In genomic region chr1:106389673-106390072, GRCm38 (mm10) we compare ENCODE assay signal across 8 mouse cellular contexts.
DNase-seq lines count a peak whose midpoint lies in the region; ATAC-seq and TF ChIP-seq lines count a peak whose summit lies in the region.

No protein-coding gene starts in this region.

- no peaks in the 10 kb centered on the region for H3K27me3 ChIP-seq in Patski
- no peaks in the 10 kb centered on the region for H3K27me3 ChIP-seq in kidney, embryonic 14.5 days (ENCODE audit: control insufficient read depth, insufficient read depth, low read length)

- CTCF ChIA-PET in Patski (lab: Charles Lee), result interaction anchor here (0.7 to 6.3 kb wide), 9 partner anchors 10 to 325 kb away, joined by 3 to 38 read pairs (median 3); no protein-coding TSS in a partner anchor

- H3K4me2 ChIP-seq in kidney, embryonic 14.5 days (replicated peaks; ENCODE audit: low read depth, low read length), result no peak overlapping the region

- H3K9me3 ChIP-seq in kidney, embryonic 14.5 days (ENCODE audit: control insufficient read depth, low read length), result no peaks in the 10 kb centered on the region

- H3K9ac ChIP-seq in kidney, embryonic 14.5 days (ENCODE audit: low read depth, low read length), result no peak overlapping the region

- H3K36me3 ChIP-seq in kidney, embryonic 14.5 days (ENCODE audit: control insufficient read depth, insufficient read depth, low read length), result peaks cover 13% of the 10 kb centered on the region

- POLR2A ChIA-PET in Patski (lab: Charles Lee), result no interaction called here

- DNase-seq in layer of hippocampus, adult 11-12 months (ENCODE audit: low spot score), result peak; percentile 65
- no peak for DNase-seq in layer of hippocampus, adult 9-10 months (ENCODE audit: low spot score)
- DNase-seq in Patski (ENCODE audit: low read depth, low spot score), result no peak
- DNase-seq in cerebellum, postnatal 25 days, result peak; percentile 51 to 75
- DNase-seq in gastrocnemius, postnatal 14 days, result peak; percentile 54
- peak; percentile 67 for DNase-seq in mesoderm, embryonic 11.5 days (ENCODE audit: low read depth, low spot score)
- DNase-seq in spleen, postnatal 4 days (ENCODE audit: low spot score in 2 of 2), result peak; percentile 30 to 70

- H3K27ac ChIP-seq in kidney, embryonic 14.5 days (ENCODE audit: low read depth, low read length), result no peak overlapping the region

- intact Hi-C loops in gastrocnemius, postnatal 14 days (cut with DNase I; ENCODE audit: low total_unique reads), result loop anchor here (5.0 to 10.0 kb wide), 2 partner anchors 222 to 505 kb away; no protein-coding TSS in a partner anchor

- 12% methylated on average over 5 of the region's 5 CpGs for WGBS in kidney, embryonic 14.5 days

- no peaks in the 10 kb centered on the region for H3K4me1 ChIP-seq in kidney, embryonic 14.5 days (ENCODE audit: control insufficient read depth, insufficient read depth, low read length)

- ATAC-seq in Patski, result no peak
- ATAC-seq in kidney, embryonic 14.5 days (ENCODE audit: low FRiP score, low TSS enrichment), result 0 out of 2 replicates have a peak, but pooled peaks have one; percentile 42

- TF ChIP-seq CTCF in Patski (IDR thresholded peaks at IDR 0.05), result peak; percentile 85

- no peak overlapping the region for H3K4me3 ChIP-seq in kidney, embryonic 14.5 days (ENCODE audit: low read length)

- in situ Hi-C loops in Patski (cut with MboI; ENCODE audit: low pct_unique_long_range_greater_than_20kb), result loop anchor here (10.0 kb wide), 1 partner anchor 495 kb away; no protein-coding TSS in a partner anchor

Comparison
In these comparisons a context has a peak if more than half of its experiments do, and no peak if none do; other contexts are left out.
1. DNase-seq: peak in layer of hippocampus, adult 11-12 months (single experiment), cerebellum, postnatal 25 days (2 of 2), gastrocnemius, postnatal 14 days (single experiment), mesoderm, embryonic 11.5 days (single experiment) and spleen, postnatal 4 days (2 of 2); none in layer of hippocampus, adult 9-10 months (single experiment) and Patski (single experiment).